Mouse (Mus musculus) common myeloid progenitor, adult 5-6 weeks (primary cell): ENCODE data around the gene Maml2. TPM values are rescaled to one million over a fixed set of nuclear protein-coding genes. Genes with fewer than 3 reads are reported as not detected.

ENCODE experiments used
- ATAC-seq: replicated peaks from 2 replicates; pipeline ENCODE4 v1.8.0; 2016; ENCODE audit warnings: low read depth, mild to moderate bottlenecking, moderate TSS enrichment, inconsistent platforms; ENCODE audit not compliant: poor library complexity, severe bottlenecking
- total RNA-seq: library from RNA; stranded (forward); fragments of 200-1000, 187-1606 nt; gene quantifications from 2 replicates; pipeline ENCODE4 v1.2.3, GENCODE M21; 2017

Gene Maml2
- total RNA-seq, 1 experiment from 2014 or later, result 3.0 TPM

DNA sequence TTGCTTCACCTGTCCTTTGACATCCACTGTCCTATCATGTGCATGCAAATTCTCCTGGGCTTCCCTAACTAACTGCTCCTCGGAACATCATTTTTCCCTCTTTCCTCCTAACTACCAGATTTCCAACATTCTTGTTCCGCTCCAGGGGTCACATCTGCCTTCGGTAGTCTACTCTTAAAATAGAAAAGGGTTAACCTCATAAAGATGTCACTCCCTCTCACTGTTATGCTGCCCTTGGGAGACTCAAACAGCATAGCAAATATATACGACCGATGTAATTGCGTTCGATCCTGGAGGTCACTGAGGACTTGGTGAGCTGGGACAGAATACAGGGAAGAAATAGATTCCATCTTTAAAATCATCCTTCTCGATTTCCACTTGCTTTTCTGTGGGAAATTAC is 11.0 kb downstream of the Maml2 start:
- ATAC-seq, result no peak

- ATAC-seq, result no peak
These were observed 12.1 kb downstream of the Maml2 start for GRCm38 (mm10) chr9:13309807-13310206.

DNA sequence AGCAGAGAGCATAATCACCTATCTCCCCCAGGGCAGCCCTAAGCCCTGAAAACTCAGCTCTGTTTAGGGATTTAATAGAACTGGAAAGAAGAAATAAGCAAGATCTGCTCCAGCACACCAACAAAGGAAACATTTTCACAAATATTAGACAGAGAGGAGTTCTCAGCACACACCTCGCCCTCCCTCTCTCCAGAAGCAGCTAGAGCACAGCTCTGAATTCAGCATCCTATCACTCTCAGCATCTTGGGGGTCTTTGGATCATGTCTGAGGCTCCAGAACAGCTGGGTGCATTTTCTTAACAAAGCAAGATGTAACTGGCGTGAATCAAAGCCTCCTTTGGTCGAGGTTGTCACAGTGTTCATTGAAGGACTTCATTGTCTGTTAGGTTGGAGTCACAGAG is 12.5 kb downstream of the Maml2 start:
- ATAC-seq, result no peak

- peak; percentile 85 for ATAC-seq
These were observed 13.3 kb downstream of the Maml2 start for GRCm38 (mm10) chr9:13311094-13311493.

DNA sequence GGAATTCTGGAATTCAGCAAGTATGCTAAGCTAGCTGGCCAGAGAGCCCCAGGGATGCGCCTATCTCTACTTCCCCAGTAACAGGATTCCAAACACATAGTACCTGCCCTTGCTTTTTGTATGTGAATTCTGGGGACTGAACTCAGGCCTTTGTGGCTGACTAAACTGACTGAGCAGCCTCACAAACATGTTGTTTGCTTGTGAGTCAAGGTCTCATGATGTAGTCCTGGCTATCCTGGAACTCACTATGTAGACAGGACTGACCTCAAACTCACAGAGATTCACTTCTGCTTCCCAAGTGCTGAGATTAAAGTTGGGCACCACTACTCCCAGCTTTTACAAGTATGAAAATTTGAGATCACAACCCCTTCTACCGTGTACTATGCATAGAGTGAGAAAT is 16.2 kb downstream of the Maml2 start:
- no peak for ATAC-seq

DNA sequence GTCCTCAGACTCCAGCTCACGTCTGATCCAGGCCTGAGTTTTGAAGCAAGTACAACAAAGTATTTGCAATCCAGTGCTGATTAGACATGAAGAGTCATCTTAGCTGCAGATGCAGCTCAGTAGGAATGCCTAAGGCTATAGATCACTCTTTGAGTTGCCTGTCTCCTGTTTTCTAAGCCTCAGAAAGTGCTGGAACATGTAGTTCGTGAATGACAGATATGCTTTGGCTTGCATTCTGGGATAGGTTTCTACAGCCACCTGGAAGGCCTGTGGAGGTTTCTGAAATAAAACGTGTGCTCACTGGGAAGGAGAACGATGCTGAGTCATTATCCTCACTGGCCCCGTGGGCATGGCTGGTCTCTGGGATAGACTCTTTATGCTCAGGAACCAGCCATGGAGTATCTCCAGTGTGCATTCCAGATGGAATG is 16.8 kb downstream of the Maml2 start:
- ATAC-seq, result no peak

DNA sequence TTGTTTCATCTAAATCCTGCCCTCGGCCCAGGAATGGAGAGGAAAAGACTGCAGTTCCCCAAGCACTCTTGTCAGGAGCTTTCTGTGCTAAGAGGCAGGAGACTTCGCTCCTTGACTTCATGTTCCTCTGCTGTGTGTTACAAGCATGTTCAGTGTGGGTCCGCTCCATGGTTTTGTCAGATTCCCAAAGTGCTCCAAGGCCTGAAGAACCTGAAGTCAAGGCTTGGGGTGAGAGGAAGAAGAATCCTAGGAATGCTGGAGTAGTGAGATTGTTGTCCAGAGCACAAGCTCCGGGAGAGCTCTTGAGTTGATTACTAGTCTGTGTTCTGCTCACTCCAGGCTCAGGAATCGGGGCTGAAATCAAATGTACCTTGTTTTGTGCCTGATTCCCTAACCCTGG is 17.6 kb downstream of the Maml2 start:
- no peak for ATAC-seq

GRCm38 (mm10) chr9:13319566-13319965 is 21.8 kb downstream of the Maml2 start:
- ATAC-seq, result no peak

GRCm38 (mm10) chr9:13320800-13321364 is 23.1 kb downstream of the Maml2 start:
- ATAC-seq, result no peak

DNA sequence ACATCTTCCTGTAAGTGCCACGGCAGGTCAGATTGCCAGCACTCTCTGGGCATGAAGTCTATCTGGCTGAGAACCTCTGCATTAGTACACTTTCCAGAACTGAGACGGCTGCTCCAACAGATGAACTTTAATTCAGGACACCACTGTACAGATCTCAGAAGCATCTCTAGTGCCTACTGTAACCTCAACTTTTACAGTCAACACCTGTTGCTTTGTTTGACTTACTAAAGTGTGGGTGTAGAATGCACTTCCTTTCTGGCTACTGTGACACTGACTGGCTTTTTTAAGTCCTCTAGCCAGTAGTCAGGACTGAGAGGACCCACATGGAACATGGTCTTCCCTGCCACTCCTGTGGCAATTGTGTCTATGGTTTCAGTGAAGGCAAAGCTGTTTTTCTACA is 25.3 kb downstream of the Maml2 start:
- peak; percentile 36 for ATAC-seq

GRCm38 (mm10) chr9:13323612-13324011 is 25.9 kb downstream of the Maml2 start:
- ATAC-seq, result peak; percentile 97

- ATAC-seq, result no peak
These were observed 116.5 kb downstream of the Maml2 start for GRCm38 (mm10) chr9:13414230-13414766.

DNA sequence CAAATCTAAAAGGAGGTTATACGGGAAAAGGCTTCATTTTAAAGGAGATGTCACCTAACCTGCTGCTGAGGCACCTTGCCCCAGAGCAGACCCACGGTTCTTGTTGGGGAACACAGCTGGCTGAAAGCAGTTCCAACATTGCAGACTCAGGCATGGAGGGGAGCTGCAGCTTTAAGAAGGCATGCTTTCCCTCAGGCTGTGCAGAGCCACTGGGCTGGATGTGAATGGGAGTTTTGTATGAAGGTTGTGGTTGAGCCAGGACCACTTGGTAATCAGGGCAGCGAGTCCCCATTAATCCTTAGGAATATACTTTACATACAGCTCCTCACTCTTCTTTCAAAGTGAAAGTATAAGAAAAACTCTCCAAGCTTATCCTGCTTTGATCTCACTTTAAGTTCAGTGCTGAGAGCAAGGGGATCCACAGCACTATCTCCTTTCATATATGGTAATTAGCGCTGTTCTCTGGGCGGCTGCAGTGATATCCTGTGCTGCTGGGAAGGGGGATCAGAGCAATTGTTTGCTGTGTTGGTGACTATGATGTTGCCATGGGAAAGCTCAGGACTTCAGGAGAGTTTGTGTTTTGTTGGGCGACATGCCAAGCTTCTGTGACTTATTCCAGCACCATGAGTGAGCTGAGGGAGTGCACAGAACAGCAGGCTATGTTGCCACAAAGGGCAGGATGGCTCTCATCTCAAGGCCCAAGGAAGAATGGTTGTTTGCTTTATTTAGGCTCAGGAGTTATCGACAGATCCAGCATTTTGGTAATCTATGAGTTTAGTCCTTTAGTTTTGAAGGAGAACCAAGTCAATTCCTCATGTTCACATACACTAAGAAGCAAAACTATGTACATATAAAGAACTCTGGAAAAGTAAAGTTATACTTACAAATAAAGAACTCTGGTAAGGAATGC is 127.5 kb downstream of the Maml2 start:
- peak; percentile 42; the same call in 1 of the 2 replicates for ATAC-seq

DNA sequence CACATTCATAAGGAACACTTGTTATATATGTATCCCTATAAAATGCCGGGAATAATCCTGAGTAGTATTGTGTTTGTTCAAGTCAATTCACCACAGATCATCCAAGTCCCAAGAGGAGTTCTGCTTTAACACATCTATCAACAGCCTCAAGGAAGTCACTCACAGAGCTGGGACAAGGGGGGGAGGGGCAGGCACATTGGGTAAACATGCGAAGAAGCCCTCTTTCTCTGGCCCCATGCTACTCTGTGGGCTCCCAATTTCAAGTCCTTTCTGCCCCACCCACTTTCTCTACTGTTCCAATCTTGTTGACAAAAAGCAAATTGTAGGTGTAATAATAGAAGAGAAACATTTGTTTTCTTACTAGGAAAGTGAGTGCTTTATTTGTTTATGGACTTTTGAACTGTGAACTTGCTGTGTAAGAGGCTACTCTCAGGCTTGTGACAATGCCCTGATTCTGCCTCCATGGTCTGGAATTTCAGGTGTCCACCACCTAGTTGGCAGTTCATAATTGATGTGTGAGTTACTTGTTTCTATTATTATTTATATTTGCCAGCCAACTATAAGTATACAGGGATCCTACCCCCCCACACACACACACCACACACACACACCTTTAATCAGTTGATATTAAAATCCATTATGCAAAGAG is 131.8 kb downstream of the Maml2 start:
- no peak for ATAC-seq

GRCm38 (mm10) chr9:13430302-13430701 is 132.5 kb downstream of the Maml2 start:
- ATAC-seq, result peak; percentile 58

GRCm38 (mm10) chr9:13430744-13431143 is 133.0 kb downstream of the Maml2 start:
- ATAC-seq, result no peak

GRCm38 (mm10) chr9:13431646-13432045 is 133.9 kb downstream of the Maml2 start:
- no peak for ATAC-seq

GRCm38 (mm10) chr9:13433501-13434090 is 135.8 kb downstream of the Maml2 start:
- no peak for ATAC-seq

DNA sequence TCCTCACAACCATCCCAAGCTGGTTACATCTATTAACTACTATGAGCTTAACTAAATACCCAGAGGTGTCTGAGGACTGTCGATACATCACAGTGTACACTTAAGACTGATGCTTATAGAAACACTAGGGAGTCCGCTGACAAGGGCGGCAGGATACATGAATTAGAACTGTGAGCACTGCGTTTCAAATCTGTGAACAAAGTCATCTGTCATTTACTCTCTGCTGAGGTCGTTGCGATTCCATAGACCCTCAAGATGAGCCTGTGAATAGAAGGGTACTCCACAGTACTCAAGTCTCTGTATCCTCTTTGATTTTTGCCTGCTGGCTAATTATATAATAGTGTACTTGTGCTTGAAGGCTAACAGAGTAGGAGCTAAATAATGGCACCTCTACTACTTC is 143.2 kb downstream of the Maml2 start:
- no peak for ATAC-seq

- peak; percentile 61 for ATAC-seq
These were observed 144.4 kb downstream of the Maml2 start for GRCm38 (mm10) chr9:13442012-13442735.
